Mouse (Mus musculus): ENCODE measurements around the gene Vti1a.

- TF ChIP-seq POLR2AphosphoS5 (IDR thresholded peaks at IDR 0.05; ENCODE audit: insufficient replicate concordance, low read depth, low read length): no peak
- no peak for TF ChIP-seq CTCF (IDR thresholded peaks at IDR 0.05; ENCODE audit: low read depth, low read length)
- no peak for TF ChIP-seq GATA1 (IDR thresholded peaks at IDR 0.05; ENCODE audit: borderline replicate concordance, low read length)
- TF ChIP-seq TAL1 (conservative IDR thresholded peaks at IDR 0.05; ENCODE audit: low read depth, low read length): no peak
- TF ChIP-seq GATA2 (IDR thresholded peaks at IDR 0.05; ENCODE audit: borderline replicate concordance, low read depth, low read length): no peak
Measured at GRCm38 (mm10) chr19:55578094-55579085, 262.3 kb downstream of the Vti1a start.
